Mouse (Mus musculus) myocyte (in vitro differentiated cells): ENCODE data around the gene Klrb1c. TPM values are rescaled to one million over a fixed set of nuclear protein-coding genes. Genes with fewer than 3 reads are reported as not detected.
"Not testable (repeated sequence)": the region's sequence is repeated elsewhere in the genome, so short reads cannot be mapped to it uniquely, and the experiment has no call there.

Experiments
- H3K27me3 ChIP-seq: one replicate; pipeline ENCODE4 v1.6.1; 2011; ENCODE audit not compliant: control insufficient read depth, insufficient read depth, insufficient read length
- H3K36me3 ChIP-seq: one replicate; pipeline ENCODE4 v1.6.1; 2011; ENCODE audit not compliant: control insufficient read depth, insufficient read depth
- H3K4me2 ChIP-seq: one replicate; pipeline ENCODE4 v1.6.1; 2011; ENCODE audit warnings: low read depth, control low read depth
- H3K4me3 ChIP-seq: one replicate; pipeline ENCODE4 v1.5.1; 2011; ENCODE audit warnings: mild to moderate bottlenecking, control low read depth, moderate library complexity
- H3K79me2 ChIP-seq: one replicate; pipeline ENCODE4 v1.6.1; 2011; ENCODE audit not compliant: control insufficient read depth, insufficient read depth
- H3ac ChIP-seq: one replicate; pipeline ENCODE4 v1.6.1; 2011; ENCODE audit not compliant: control insufficient read depth, insufficient read length
- CEBPB ChIP-seq: IDR thresholded peaks from 2 replicates; pipeline ENCODE4 v1.6.1; 2011; ENCODE audit warnings: mild to moderate bottlenecking, moderate library complexity; ENCODE audit not compliant: poor library complexity, insufficient read depth, severe bottlenecking
- E2F4 ChIP-seq: IDR thresholded peaks from one replicate; pipeline ENCODE4 v1.6.1; 2011; ENCODE audit warnings: mild to moderate bottlenecking, control low read depth, moderate library complexity; ENCODE audit not compliant: insufficient read depth
- MAX ChIP-seq: IDR thresholded peaks from one replicate; pipeline ENCODE4 v1.6.1; 2011; ENCODE audit warnings: low read depth, mild to moderate bottlenecking, control low read depth
- MYOD1 ChIP-seq, 3 experiments: IDR thresholded peaks; one replicate each; pipeline ENCODE4 v1.6.1; 2011; ENCODE audit warnings: control low read depth in 2 of 3, low read depth in 2 of 3, mild to moderate bottlenecking in 2 of 3, moderate library complexity in 1 of 3; ENCODE audit not compliant: insufficient read length in 2 of 3, control insufficient read depth in 1 of 3
- MYOG ChIP-seq, 3 experiments: IDR thresholded peaks; one replicate each; pipeline ENCODE4 v1.6.1; 2011; ENCODE audit warnings: control low read depth in 2 of 3, low read depth in 2 of 3, mild to moderate bottlenecking in 2 of 3; ENCODE audit not compliant: insufficient read length in 2 of 3, control insufficient read depth in 1 of 3, insufficient read depth in 1 of 3
- POLR2A ChIP-seq: IDR thresholded peaks from one replicate; pipeline ENCODE4 v1.6.1; 2011; ENCODE audit warnings: low read depth, mild to moderate bottlenecking, control low read depth, moderate library complexity; ENCODE audit not compliant: insufficient read length
- POLR2AphosphoS2 ChIP-seq: IDR thresholded peaks from one replicate; pipeline ENCODE4 v1.6.1; 2011; ENCODE audit warnings: low read depth, control low read depth; ENCODE audit not compliant: insufficient read length
- REST ChIP-seq: IDR thresholded peaks from one replicate; pipeline ENCODE4 v1.6.1; 2011; ENCODE audit warnings: mild to moderate bottlenecking, control low read depth, moderate library complexity; ENCODE audit not compliant: insufficient read depth, insufficient read length
- SRF ChIP-seq: IDR thresholded peaks from one replicate; pipeline ENCODE4 v1.6.1; 2011; ENCODE audit warnings: low read depth; ENCODE audit not compliant: control insufficient read depth, insufficient read length
- TCF12 ChIP-seq: IDR thresholded peaks from one replicate; pipeline ENCODE4 v1.6.1; 2011; ENCODE audit warnings: mild to moderate bottlenecking, control low read depth; ENCODE audit not compliant: poor library complexity, insufficient read depth, severe bottlenecking
- TCF3 ChIP-seq: IDR thresholded peaks from one replicate; pipeline ENCODE4 v1.6.1; 2011; ENCODE audit warnings: low read depth, control low read depth; ENCODE audit not compliant: insufficient read length
- USF1 ChIP-seq: IDR thresholded peaks from one replicate; pipeline ENCODE4 v1.6.1; 2011; ENCODE audit warnings: low read depth, mild to moderate bottlenecking, control low read depth, moderate library complexity
- polyA plus RNA-seq: library from polyadenylated mRNA; unstranded; fragments of >200 nt; fragmentation: generic; extraction: Trizol; gene quantifications from one replicate; pipeline ENCODE4 v1.2.1, GENCODE M21; 2012; ENCODE audit warnings: missing spikeins

Gene Klrb1c
- polyA plus RNA-seq, 1 experiment = not detected

DNA sequence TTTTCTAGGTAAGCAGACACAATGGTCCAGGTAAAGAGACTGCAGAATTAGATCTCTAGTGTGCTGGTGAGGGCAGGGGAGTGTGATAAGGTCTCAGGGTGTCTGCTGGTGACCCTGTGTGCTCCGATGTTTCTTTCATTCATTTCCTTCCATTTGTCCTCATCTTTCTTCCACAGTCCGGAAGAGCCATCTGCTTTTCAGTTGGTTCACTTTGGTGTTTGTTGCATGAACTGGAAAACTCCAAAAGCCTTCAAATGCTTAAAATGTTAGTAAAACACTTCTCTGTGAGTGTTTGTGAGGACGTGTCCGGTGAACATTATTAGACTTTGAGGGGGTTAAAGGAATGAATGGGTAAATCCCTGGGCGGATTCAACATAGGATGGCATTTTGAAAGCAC, 27.9 kb downstream of the Klrb1c start:
- no peaks in the 10 kb centered on the region for H3K79me2 ChIP-seq
- H3K4me3 ChIP-seq = peak overlapping the region; percentile 82
- H3ac ChIP-seq = no peak overlapping the region
- no peaks in the 10 kb centered on the region for H3K27me3 ChIP-seq
- H3K4me2 ChIP-seq = peak overlapping the region; percentile 63
- TF ChIP-seq E2F4 = no peak
- no peak for TF ChIP-seq MAX
- no peak for TF ChIP-seq MYOD1 (IDR thresholded peaks at IDR 0.05; ENCODE audit: control insufficient read depth in 1 of 3, insufficient read length in 2 of 3, low read depth in 2 of 3)
- TF ChIP-seq SRF = no peak
- no peaks in the 10 kb centered on the region for H3K36me3 ChIP-seq

DNA sequence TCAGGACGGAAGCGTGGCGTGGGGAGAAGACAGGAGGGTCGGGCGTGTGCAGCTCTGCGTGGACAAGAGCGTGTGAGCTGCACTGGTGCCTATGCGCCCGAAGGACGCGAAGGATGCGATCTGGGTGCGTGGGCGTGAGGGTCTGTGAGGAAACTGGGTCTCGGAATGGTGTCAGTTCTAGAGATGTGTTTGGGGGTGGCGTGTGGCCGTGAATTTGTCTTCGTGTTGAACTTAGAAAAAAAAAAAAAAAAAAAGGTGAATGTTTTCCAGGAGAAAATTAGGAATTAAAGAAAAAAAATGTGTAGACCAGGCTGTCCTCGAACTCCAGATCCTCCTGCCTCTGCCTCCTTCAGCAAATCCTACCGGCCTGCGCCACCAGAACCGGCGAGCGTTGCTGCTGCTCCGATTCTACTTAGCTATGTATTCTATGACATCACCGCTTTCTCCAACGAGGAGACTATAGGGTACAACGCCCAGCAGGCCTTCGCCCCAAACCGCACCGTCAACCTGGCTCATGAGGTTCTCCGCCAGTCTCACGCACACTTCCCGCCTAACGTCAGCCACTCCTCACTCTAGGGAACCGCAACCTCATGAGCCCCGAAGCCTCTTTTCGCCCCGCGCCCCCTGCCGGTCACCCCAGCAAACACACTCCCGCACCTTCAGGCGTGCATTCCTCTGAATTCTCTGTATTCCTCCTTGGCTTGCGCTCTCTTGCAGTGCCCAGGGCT, 28.4 kb downstream of the Klrb1c start:
- Histone ChIP-seq H3K4me3 (peak overlapping the region; percentile 82), H3K4me2 (peak overlapping the region; percentile 63), H3ac (peak overlapping the region; percentile 93)
- H3K79me2 ChIP-seq, H3K36me3 ChIP-seq, H3K27me3 ChIP-seq: not testable (repeated sequence)
- peak; percentile 42 for TF ChIP-seq POLR2A
- TF ChIP-seq POLR2AphosphoS2 = peak; percentile 53

DNA sequence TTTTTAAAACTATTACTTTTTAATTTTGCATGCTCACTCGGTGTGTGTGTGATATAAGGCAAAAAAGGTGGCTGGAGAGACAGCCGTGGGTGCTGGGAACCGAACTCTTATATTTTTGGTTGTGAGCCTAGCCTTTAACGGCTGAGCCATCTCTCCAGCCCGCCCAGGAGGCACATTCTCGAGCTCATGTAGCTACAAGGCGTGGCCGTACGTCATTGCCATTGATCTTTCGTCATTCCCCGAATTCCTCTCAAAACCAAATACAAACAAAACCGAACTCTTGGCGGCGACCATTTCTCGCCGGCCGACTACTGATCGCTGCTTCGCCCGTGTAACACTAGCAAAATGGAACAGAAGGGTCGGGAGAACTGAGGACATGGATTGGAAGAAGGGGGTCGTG, 29.0 kb downstream of the Klrb1c start:
- not testable (repeated sequence) for H3K27me3 ChIP-seq, H3K79me2 ChIP-seq, H3K36me3 ChIP-seq
- Histone ChIP-seq H3K4me3 (peak overlapping the region; percentile 82), H3ac (peak overlapping the region; percentile 93), H3K4me2 (peak overlapping the region; percentile 40)
- TF ChIP-seq POLR2AphosphoS2 = peak; percentile 8
- peak; percentile 22 for TF ChIP-seq E2F4
- 0 out of 2 replicates have a peak, but pooled peaks have one; percentile 25 for TF ChIP-seq CEBPB

DNA sequence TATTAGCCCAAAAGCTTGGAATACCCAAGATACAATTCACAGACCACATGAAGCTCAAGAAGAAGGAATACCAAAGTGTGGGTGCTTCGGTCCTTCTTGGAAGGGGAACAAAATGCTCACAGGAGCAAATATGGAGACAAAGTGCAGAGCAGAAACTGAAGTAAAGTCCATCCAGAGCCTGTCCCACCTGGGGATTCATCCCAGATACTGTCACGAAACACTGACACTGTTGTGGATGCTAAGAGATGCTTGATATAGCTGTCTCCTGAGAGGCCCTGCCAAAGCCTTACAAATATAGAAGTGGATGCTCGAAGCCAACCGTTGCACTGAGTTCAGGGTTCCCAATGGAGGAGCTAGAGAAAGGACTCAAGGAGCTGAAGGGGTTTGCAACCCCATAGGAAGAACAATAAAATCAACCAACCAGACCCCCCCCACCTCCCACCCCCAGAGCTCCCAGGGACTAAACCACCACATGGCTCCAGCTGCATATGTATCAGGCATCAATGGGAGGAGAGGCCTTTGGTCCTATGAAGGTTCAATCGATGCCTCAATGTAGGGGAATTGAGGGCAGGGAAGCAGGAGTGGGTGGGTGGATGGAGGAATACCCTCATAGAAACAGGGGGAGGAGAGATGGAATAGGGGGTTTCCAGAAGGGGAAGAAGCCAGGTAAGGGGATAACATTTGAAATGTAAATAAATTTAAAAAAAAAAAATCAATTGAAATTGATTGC, 29.6 kb downstream of the Klrb1c start:
- H3K36me3 ChIP-seq = no peaks in the 10 kb centered on the region
- H3K4me2 ChIP-seq = no peak overlapping the region
- no peak overlapping the region for H3ac ChIP-seq
- H3K79me2 ChIP-seq = no peaks in the 10 kb centered on the region
- TF ChIP-seq MYOD1 (IDR thresholded peaks at IDR 0.05; ENCODE audit: control insufficient read depth in 1 of 3, insufficient read length in 2 of 3, low read depth in 2 of 3) = no peak
- no peak for TF ChIP-seq MYOG (IDR thresholded peaks at IDR 0.05; ENCODE audit: control insufficient read depth in 1 of 3, insufficient read depth in 1 of 3, insufficient read length in 2 of 3, low read depth in 2 of 3)
- no peak for TF ChIP-seq TCF3
- no peak for TF ChIP-seq SRF
- TF ChIP-seq USF1 = no peak
- no peak for TF ChIP-seq CEBPB
- no peak for TF ChIP-seq E2F4
- no peak for TF ChIP-seq REST
- no peak for TF ChIP-seq MAX
- no peak for TF ChIP-seq POLR2AphosphoS2
- no peak for TF ChIP-seq TCF12
- TF ChIP-seq POLR2A = no peak
- H3K4me3 ChIP-seq = peak overlapping the region; percentile 82
- no peaks in the 10 kb centered on the region for H3K27me3 ChIP-seq

DNA sequence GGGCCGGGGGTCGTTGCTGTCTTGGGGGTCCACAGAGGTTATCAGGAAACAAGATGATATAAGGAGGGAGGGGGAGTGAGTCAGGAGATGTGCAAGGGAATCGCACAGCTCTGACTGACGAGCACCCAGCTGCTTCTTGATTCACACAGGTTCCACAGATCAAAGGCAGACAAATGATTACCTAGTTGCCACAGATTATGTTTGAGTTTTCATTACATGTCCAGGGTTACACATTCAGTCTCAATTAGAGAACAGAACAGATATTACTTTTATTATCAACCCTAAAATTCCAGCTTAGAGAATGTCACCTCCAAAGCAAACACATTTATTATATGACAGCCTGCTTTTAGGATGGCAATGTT, 33.6 kb downstream of the Klrb1c start:
- not testable (repeated sequence) for H3K4me3 ChIP-seq, H3K36me3 ChIP-seq, H3ac ChIP-seq, H3K4me2 ChIP-seq, H3K27me3 ChIP-seq, H3K79me2 ChIP-seq

DNA sequence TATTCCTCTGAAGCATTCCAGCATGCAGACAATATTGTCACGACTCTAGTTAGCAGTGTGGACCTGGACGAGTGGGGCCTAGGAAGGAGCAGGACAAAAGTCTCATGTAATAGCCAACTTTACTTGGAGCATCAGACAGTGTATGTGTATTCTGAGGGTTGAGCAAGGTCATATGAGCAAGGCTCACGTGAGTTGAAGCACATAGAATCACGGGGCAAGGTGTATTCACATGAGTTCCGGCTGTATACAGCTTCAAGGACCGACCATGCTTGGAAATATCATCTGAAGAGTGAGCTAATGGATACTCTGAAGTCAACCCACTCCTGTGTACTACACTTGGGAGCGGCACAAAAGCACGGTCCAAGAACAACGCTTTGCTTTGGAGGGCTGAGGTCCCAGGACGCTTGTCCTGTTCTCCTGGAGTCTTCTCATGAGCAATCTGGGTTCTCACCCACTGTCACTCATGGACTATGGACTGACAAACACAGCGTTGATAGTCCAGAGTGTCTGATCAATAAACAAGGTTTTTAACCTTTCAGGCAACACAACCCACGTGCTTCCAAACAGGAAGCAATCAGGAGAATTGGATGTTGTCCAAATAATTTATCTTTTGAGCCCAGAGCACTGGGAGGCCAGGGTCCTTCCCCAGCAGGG, 34.1 kb downstream of the Klrb1c start:
- H3ac ChIP-seq, H3K79me2 ChIP-seq, H3K4me2 ChIP-seq, H3K4me3 ChIP-seq, H3K27me3 ChIP-seq, H3K36me3 ChIP-seq: not testable (repeated sequence)

DNA sequence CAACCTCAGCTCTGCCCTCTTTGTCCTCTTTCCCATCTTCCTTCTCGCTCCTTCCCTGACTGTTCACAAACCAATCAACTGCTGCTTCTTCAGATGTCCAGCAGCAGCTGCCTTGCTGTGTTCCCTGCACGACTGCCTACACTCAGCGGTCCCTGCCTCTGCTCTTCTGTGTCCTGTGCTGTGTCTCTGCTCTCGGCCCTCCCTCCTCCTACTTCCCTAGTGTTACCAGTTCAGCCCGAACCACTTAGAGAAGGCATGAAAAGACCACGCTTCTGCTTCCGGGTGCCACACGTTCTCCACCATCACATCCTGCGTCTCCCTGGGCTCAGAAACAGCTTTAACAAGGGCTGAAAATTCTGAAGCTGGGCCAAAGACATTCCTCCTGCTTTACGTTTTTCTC, 34.8 kb downstream of the Klrb1c start:
- H3K4me3 ChIP-seq = not testable (repeated sequence)
- H3K4me2 ChIP-seq = peak overlapping the region; percentile 24

DNA sequence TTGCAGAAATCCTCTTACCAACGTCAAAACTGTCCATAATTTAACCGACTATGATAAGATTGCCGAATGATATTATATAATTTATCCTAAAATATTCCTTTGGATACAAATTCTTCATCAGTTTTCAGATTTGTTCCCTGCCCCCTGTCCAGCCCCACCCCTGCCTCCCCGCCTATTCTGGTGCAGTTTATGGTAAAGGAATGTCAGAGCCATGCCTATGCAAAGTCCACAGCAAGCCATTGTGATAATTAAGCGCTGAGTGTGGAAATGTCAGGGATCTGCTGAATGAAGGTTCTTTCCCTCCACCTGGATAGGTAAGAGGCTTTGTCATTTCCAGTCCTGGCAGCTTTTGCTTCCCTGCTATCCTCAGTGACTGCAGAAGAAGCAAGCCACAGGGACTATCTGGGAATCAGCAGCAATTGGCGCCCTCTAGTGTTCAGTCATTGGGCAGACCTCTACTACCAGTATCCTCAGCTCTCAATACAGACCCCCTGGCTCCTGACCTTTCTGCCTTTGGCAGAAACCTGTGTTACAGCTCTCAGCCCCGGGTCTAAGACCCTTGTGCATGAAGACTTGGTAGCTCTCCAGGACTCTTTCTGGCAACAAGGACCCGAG, 35.3 kb downstream of the Klrb1c start:
- H3K4me3 ChIP-seq, H3K4me2 ChIP-seq: not testable (repeated sequence)

More for the DNA sequence above, 34.8 kb downstream of the Klrb1c start:
- not testable (repeated sequence) for H3ac ChIP-seq, H3K36me3 ChIP-seq, H3K79me2 ChIP-seq, H3K27me3 ChIP-seq

DNA sequence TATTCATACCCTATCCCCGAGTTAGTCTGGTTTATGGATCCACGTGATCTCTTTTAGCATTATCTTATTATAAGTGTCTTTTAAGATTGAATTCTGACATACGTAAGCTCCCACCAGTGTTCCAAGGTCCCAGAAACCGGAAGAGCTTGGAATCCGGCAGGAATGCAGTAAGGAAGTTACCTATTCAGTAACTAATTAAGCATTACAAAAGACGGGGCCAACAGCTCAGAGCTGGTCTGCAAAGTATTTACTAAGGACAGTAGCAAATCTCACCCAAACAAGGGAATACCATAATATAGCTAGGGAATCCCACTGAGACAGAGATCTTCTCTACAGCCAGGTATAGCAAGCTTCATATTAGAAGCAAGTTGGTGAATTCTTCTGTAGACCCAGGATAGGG, 42.0 kb downstream of the Klrb1c start:
- H3K36me3 ChIP-seq, H3K4me3 ChIP-seq, H3K27me3 ChIP-seq, H3ac ChIP-seq, H3K79me2 ChIP-seq, H3K4me2 ChIP-seq: not testable (repeated sequence)

More for the DNA sequence above, 35.3 kb downstream of the Klrb1c start:
- not testable (repeated sequence) for H3K79me2 ChIP-seq, H3K27me3 ChIP-seq, H3ac ChIP-seq, H3K36me3 ChIP-seq
